Mouse (Mus musculus) stomach, postnatal 0 days (tissue): Measurements from ENCODE around the gene Plxna2. TPM values are rescaled to one million over a fixed set of nuclear protein-coding genes. Genes with fewer than 3 reads are reported as not detected.

ENCODE experiments used
- ATAC-seq: fragments of 200-750 bp; cut with Nextera tagmentation; 2 replicates; pipeline ENCODE4 v1.8.0; 2017; ENCODE audit not compliant: low FRiP score, low TSS enrichment
- DNase-seq: peaks from one replicate; pipeline ENCODE4 v3.0.0-alpha.2; 2016; ENCODE audit warnings: low spot score
- H3K27ac ChIP-seq: fragments of 300-500 bp; sonication (generic); replicated peaks from 2 replicates; pipeline ENCODE4 v1.5.1; 2014; ENCODE audit warnings: mild to moderate bottlenecking, control low read depth
- H3K27me3 ChIP-seq: fragments of 300-500 bp; sonication (generic); 2 replicates; pipeline ENCODE4 v1.6.1; 2014; ENCODE audit warnings: low read length; ENCODE audit not compliant: control insufficient read depth, insufficient read depth
- H3K36me3 ChIP-seq: fragments of 300-500 bp; sonication (generic); 2 replicates; pipeline ENCODE4 v1.6.1; 2014; ENCODE audit warnings: low read length, mixed read lengths; ENCODE audit not compliant: control insufficient read depth, insufficient read depth
- H3K4me1 ChIP-seq: fragments of 300-500 bp; sonication (generic); replicated peaks from 2 replicates; pipeline ENCODE4 v1.6.1; 2014; ENCODE audit warnings: antibody characterized with exemption; ENCODE audit not compliant: control insufficient read depth, insufficient read depth
- H3K4me2 ChIP-seq: fragments of 300-500 bp; sonication (generic); replicated peaks from 2 replicates; pipeline ENCODE4 v1.6.1; 2014; ENCODE audit warnings: low read depth, mild to moderate bottlenecking, control low read depth, moderate library complexity
- H3K4me3 ChIP-seq: fragments of 300-500 bp; sonication (generic); 2 replicates; pipeline ENCODE4 v1.5.1; 2014; ENCODE audit warnings: low read depth, low read length, control low read depth
- H3K9ac ChIP-seq: fragments of 300-500 bp; sonication (generic); 2 replicates; pipeline ENCODE4 v1.6.1; 2014; ENCODE audit warnings: mild to moderate bottlenecking, low read length, control low read depth, mixed read lengths
- H3K9me3 ChIP-seq: fragments of 300-500 bp; sonication (generic); 2 replicates; pipeline ENCODE4 v1.6.1; 2016; ENCODE audit warnings: low read length; ENCODE audit not compliant: control insufficient read depth
- CTCF ChIP-seq: IDR thresholded peaks from 2 replicates; pipeline ENCODE4 v1.5.1; 2016; ENCODE audit warnings: antibody characterized with exemption, low read depth, mild to moderate bottlenecking, moderate library complexity
- EP300 ChIP-seq: optimal IDR thresholded peaks from 2 replicates; pipeline ENCODE3; 2016; ENCODE audit warnings: antibody characterized with exemption
- WGBS: fragments of 180-500 bp; shearing (Covaris S2); extraction: QIAGEN DNeasy Blood & Tissue Kit; methylation state at CpG from one replicate; pipeline ENCODE4 v1.1.7; 2014; 5-methylcytosine and 5-hydroxymethylcytosine counted together
- polyA plus RNA-seq: library from polyadenylated mRNA; unstranded; fragments of >200 nt; fragmentation: Nextera tagmentation; extraction: Ambion mirVana; gene quantifications from 2 replicates; pipeline ENCODE4 v1.2.1, GENCODE M21; 2015

Plxna2 gene
- polyA plus RNA-seq, 1 experiment from 2014 or later = 3.5 TPM

GRCm38 (mm10) chr1:194624411-194624810, 6.4 kb downstream of the Plxna2 start:
- TF ChIP-seq EP300 (no peak), CTCF (peak; percentile 67)
- no peak for DNase-seq

GRCm38 (mm10) chr1:194624973-194625372, 7.0 kb downstream of the Plxna2 start:
- H3K36me3 ChIP-seq = no peaks in the 10 kb centered on the region
- H3K4me3 ChIP-seq = no peak overlapping the region
- DNase-seq = no peak
- H3K4me2 ChIP-seq = no peak overlapping the region
- no peaks in the 10 kb centered on the region for H3K27me3 ChIP-seq
- WGBS = 26% methylated on average over 4 of the region's 4 CpGs
- TF ChIP-seq EP300 (no peak), CTCF (no peak)
- no peak for ATAC-seq
- peaks cover 10% of the 10 kb centered on the region for H3K4me1 ChIP-seq
- no peaks in the 10 kb centered on the region for H3K9me3 ChIP-seq
- H3K27ac ChIP-seq = 0 out of 2 replicates have a peak overlapping the region, but pooled peaks have one; percentile 24
- H3K9ac ChIP-seq = no peak overlapping the region

More at GRCm38 (mm10) chr1:194624411-194624810, 6.4 kb downstream of the Plxna2 start:
- peaks cover 10% of the 10 kb centered on the region for H3K4me1 ChIP-seq
- H3K9ac ChIP-seq = no peak overlapping the region
- H3K27ac ChIP-seq = peak overlapping the region; percentile 45; the same call in 1 of the 2 replicates
- WGBS = 49% methylated on average over 2 of the region's 2 CpGs
- no peak for ATAC-seq
- H3K27me3 ChIP-seq = no peaks in the 10 kb centered on the region
- H3K9me3 ChIP-seq = no peaks in the 10 kb centered on the region
- H3K4me2 ChIP-seq = peak overlapping the region; percentile 37
- no peaks in the 10 kb centered on the region for H3K36me3 ChIP-seq
- H3K4me3 ChIP-seq = peak overlapping the region; percentile 12; the same call in 1 of the 2 replicates

- Histone ChIP-seq H3K9ac (no peak overlapping the region), H3K27ac (peak overlapping the region; percentile 77; the same call in 1 of the 2 replicates), H3K27me3 (no peaks in the 10 kb centered on the region), H3K9me3 (no peaks in the 10 kb centered on the region), H3K4me3 (no peak overlapping the region), H3K4me2 (no peak overlapping the region), H3K4me1 (peaks cover 10% of the 10 kb centered on the region), H3K36me3 (no peaks in the 10 kb centered on the region)
- WGBS = 81% methylated on average over 2 of the region's 2 CpGs
- ATAC-seq (peak; percentile 90), DNase-seq (peak; percentile 68)
- TF ChIP-seq CTCF = no peak
- TF ChIP-seq EP300 = no peak
Observed at GRCm38 (mm10) chr1:194626109-194626508, 8.1 kb downstream of the Plxna2 start.

GRCm38 (mm10) chr1:194627286-194627685, 9.3 kb downstream of the Plxna2 start:
- Histone ChIP-seq H3K27me3 (no peaks in the 10 kb centered on the region), H3K27ac (no peak overlapping the region), H3K9me3 (no peaks in the 10 kb centered on the region), H3K9ac (no peak overlapping the region; the same call in 1 of the 2 replicates), H3K4me3 (no peak overlapping the region), H3K4me2 (no peak overlapping the region), H3K36me3 (no peaks in the 10 kb centered on the region), H3K4me1 (peaks cover 7% of the 10 kb centered on the region)
- ATAC-seq (no peak), DNase-seq (no peak)
- TF ChIP-seq CTCF = no peak
- no peak for TF ChIP-seq EP300

GRCm38 (mm10) chr1:194629135-194629689, 11.2 kb downstream of the Plxna2 start:
- H3K9ac ChIP-seq = no peak overlapping the region
- WGBS = 46% methylated on average over 2 of the region's 2 CpGs
- H3K9me3 ChIP-seq = no peaks in the 10 kb centered on the region
- TF ChIP-seq CTCF (no peak), EP300 (no peak)
- no peak for ATAC-seq
- no peak overlapping the region for H3K4me3 ChIP-seq
- H3K4me2 ChIP-seq = no peak overlapping the region
- DNase-seq = no peak
- no peak overlapping the region for H3K27ac ChIP-seq
- no peaks in the 10 kb centered on the region for H3K36me3 ChIP-seq
- peaks cover 7% of the 10 kb centered on the region; the same call in 1 of the 2 replicates for H3K4me1 ChIP-seq
- no peaks in the 10 kb centered on the region for H3K27me3 ChIP-seq

GRCm38 (mm10) chr1:194630498-194631056, 12.6 kb downstream of the Plxna2 start:
- no peak overlapping the region for H3K4me3 ChIP-seq
- no peak for DNase-seq
- no peak for TF ChIP-seq EP300
- no peak for TF ChIP-seq CTCF
- no peak overlapping the region for H3K9ac ChIP-seq
- no peaks in the 10 kb centered on the region for H3K9me3 ChIP-seq
- H3K4me2 ChIP-seq = no peak overlapping the region
- WGBS = 60% methylated on average over 1 of the region's 1 CpGs
- H3K27me3 ChIP-seq = no peaks in the 10 kb centered on the region
- H3K36me3 ChIP-seq = no peaks in the 10 kb centered on the region
- ATAC-seq = no peak
- peaks cover 7% of the 10 kb centered on the region; the same call in 1 of the 2 replicates for H3K4me1 ChIP-seq
- no peak overlapping the region for H3K27ac ChIP-seq
